In genomic region chr19:29986464-29987091, GRCm38 (mm10) we compare ENCODE assay signal across 32 mouse cellular contexts. TPM values are rescaled to one million over a fixed set of nuclear protein-coding genes. Genes with fewer than 3 reads are reported as not detected.
A peak's percentile ranks its signal among the peaks of the same experiment; 100 is the strongest.
DNase-seq lines count a peak whose midpoint lies in the region; ATAC-seq and TF ChIP-seq lines count a peak whose summit lies in the region.
"Had no signal": no experiment of that assay in that cellular context is flagged by ENCODE, and none has a peak within 500 bp of the region (broad histone marks: within the 10 kb centered on the region; RNA-seq: fewer than 3 reads in every experiment).

No protein-coding gene starts in this region.

- no peaks in the 10 kb centered on the region for H3K36me3 ChIP-seq in heart, embryonic 15.5 days
- H3K36me3 ChIP-seq: forebrain, embryonic 10.5 days; hindbrain, embryonic 12.5 days; limb, embryonic 12.5 days; midbrain, embryonic 15.5 days; neural tube, embryonic 13.5 days had no signal

- peak overlapping the region; percentile 74 for H3K27ac ChIP-seq in layer of hippocampus, adult 2 months
- peak overlapping the region; percentile 39 for H3K27ac ChIP-seq in heart, embryonic 15.5 days
- H3K27ac ChIP-seq: forebrain, embryonic 10.5 days; hindbrain, embryonic 12.5 days; limb, embryonic 12.5 days; macrophage; midbrain, embryonic 15.5 days; neural tube, embryonic 13.5 days; stomach, postnatal 0 days had no signal

- TF ChIP-seq CTCF in layer of hippocampus, adult 2 months (conservative IDR thresholded peaks at IDR 0.05): no peak

- WGBS in heart, embryonic 15.5 days: 49% methylated on average over 12 of the region's 12 CpGs

- no peak for ATAC-seq in heart, embryonic 15.5 days (replicated peaks; ENCODE audit: insufficient number of reproducible peaks, insufficient read depth, low FRiP score, low read depth)
- ATAC-seq: forebrain, postnatal 0 days; intestine, postnatal 0 days; liver, postnatal 0 days; lung, postnatal 0 days; midbrain, embryonic 15.5 days had no signal

- no peaks in the 10 kb centered on the region for H3K27me3 ChIP-seq in heart, embryonic 15.5 days
- H3K27me3 ChIP-seq: hindbrain, embryonic 12.5 days; limb, embryonic 12.5 days; midbrain, embryonic 15.5 days; neural tube, embryonic 13.5 days had no signal

- intact Hi-C loops in heart, postnatal 14 days (cut with DNase I): loop anchor here (10.0 kb wide), 1 partner anchor 138 kb away; no protein-coding TSS in a partner anchor

- H3K4me3 ChIP-seq in layer of hippocampus, adult 2 months: no peak overlapping the region
- no peak overlapping the region for H3K4me3 ChIP-seq in heart, embryonic 15.5 days
- H3K4me3 ChIP-seq: forebrain, embryonic 10.5 days; hindbrain, embryonic 12.5 days; limb, embryonic 12.5 days; midbrain, embryonic 15.5 days; neural tube, embryonic 13.5 days had no signal

- peak; percentile 31 to 39 for DNase-seq in heart, adult 18-20 months
- DNase-seq in heart, postnatal 14 days: no peak
- DNase-seq in layer of hippocampus, adult 2 months (ENCODE audit: low spot score in 2 of 2): no peak
- DNase-seq in layer of hippocampus, postnatal 10 days (ENCODE audit: low spot score in 2 of 2): no peak
- peak; percentile 59 for DNase-seq in brain, adult 2 months (ENCODE audit: low read depth, low spot score)
- no peak for DNase-seq in yolk sac, embryonic 10.5 days (ENCODE audit: low spot score)
- no peak for DNase-seq in cerebellum, adult 8-10 months
- DNase-seq: adrenal gland, adult 2 months; cerebellum, adult 2 months; cerebellum, postnatal 36 days; embryo, embryonic 11 days; forebrain, postnatal 0 days; kidney, postnatal 25 days; liver, postnatal 0 days had no signal

- no peak overlapping the region for H3K9ac ChIP-seq in heart, embryonic 15.5 days
- H3K9ac ChIP-seq: forebrain, postnatal 0 days; hindbrain, embryonic 12.5 days; limb, embryonic 12.5 days; liver, postnatal 0 days; midbrain, embryonic 15.5 days; neural tube, embryonic 13.5 days had no signal

- peaks cover 4% of the 10 kb centered on the region; the same call in 1 of the 2 replicates for H3K4me1 ChIP-seq in heart, embryonic 15.5 days (replicated peaks)
- H3K4me1 ChIP-seq: forebrain, embryonic 10.5 days; hindbrain, embryonic 12.5 days; limb, embryonic 12.5 days; midbrain, embryonic 15.5 days; neural tube, embryonic 13.5 days had no signal

- peak overlapping the region; percentile 19; the same call in 1 of the 2 replicates for H3K4me2 ChIP-seq in heart, embryonic 15.5 days
- H3K4me2 ChIP-seq: hindbrain, embryonic 12.5 days; limb, embryonic 12.5 days; liver, embryonic 11.5 days; midbrain, embryonic 15.5 days; neural tube, embryonic 13.5 days had no signal

- H3K9me3 ChIP-seq in heart, embryonic 15.5 days (replicated peaks): no peaks in the 10 kb centered on the region
- H3K9me3 ChIP-seq: forebrain, embryonic 10.5 days; hindbrain, embryonic 12.5 days; limb, embryonic 12.5 days; midbrain, embryonic 15.5 days; neural tube, embryonic 13.5 days had no signal

RNA-seq across cellular contexts. Expression of gene Trpd52l3, which starts 17.0 kb away (rescaled TPM):
- total RNA-seq in heart, adult 18-20 months (2021): not detected
- not detected for total RNA-seq in heart, postnatal 14 days (2021)
- total RNA-seq in layer of hippocampus, adult 2 months (2021): not detected
- not detected for total RNA-seq in layer of hippocampus, postnatal 10 days (2021)
- not detected in 2 replicates for polyA plus RNA-seq in heart, embryonic 15.5 days (2015; fragmentation: Nextera tagmentation; extraction: Ambion mirVana)
- total RNA-seq: adrenal gland, adult 2 months; forebrain, postnatal 0 days; gastrocnemius, adult 18-20 months; layer of hippocampus, adult 8-10 months; left cerebral cortex, adult 8-10 months; MEL had no signal
- polyA plus RNA-seq: adrenal gland, adult 2 months; C2C12; cerebellum, adult 2 months; forebrain, embryonic 10.5 days; forebrain, postnatal 0 days; hindbrain, embryonic 12.5 days; intestine, postnatal 0 days; kidney, embryonic 14.5 days; limb, embryonic 12.5 days; liver, embryonic 11.5 days; liver, postnatal 0 days; lung, postnatal 0 days; macrophage; midbrain, embryonic 15.5 days; neural tube, embryonic 13.5 days; stomach, postnatal 0 days; thymus, postnatal 0 days had no signal

RNA-seq across cellular contexts. Expression of gene Uhrf2, which starts 43.7 kb away (rescaled TPM):
- 10 to 100 TPM; 18.8 to 24.0 TPM for total RNA-seq in heart, adult 18-20 months (2021)
- total RNA-seq in heart, postnatal 14 days (2021): 10 to 100 TPM; 27.4 to 28.9 TPM
- total RNA-seq in layer of hippocampus, adult 2 months (2021): 10 to 100 TPM; 63.5 to 69.5 TPM
- total RNA-seq in layer of hippocampus, postnatal 10 days (2021): 10 to 100 TPM; 49.9 to 50.2 TPM
- polyA plus RNA-seq in heart, embryonic 15.5 days (2015; fragmentation: Nextera tagmentation; extraction: Ambion mirVana): 37.7 and 45.1 TPM in 2 replicates

Comparison
In these comparisons a context has a peak if more than half of its experiments do, and no peak if none do; other contexts are left out.
1. DNase-seq: peak in heart, adult 18-20 months (2 of 2) and brain, adult 2 months (single experiment); none in heart, postnatal 14 days (0 of 2), layer of hippocampus, adult 2 months (0 of 2), layer of hippocampus, postnatal 10 days (0 of 2), yolk sac, embryonic 10.5 days (single experiment) and cerebellum, adult 8-10 months (single experiment).